Mouse (Mus musculus): ENCODE data around the gene Ptdss2. TPM values are rescaled to one million over a fixed set of nuclear protein-coding genes. Genes with fewer than 3 reads are reported as not detected.

Gene Ptdss2
- total RNA-seq (2015), result 5.8 and 9.2 TPM in 2 replicates
- total RNA-seq (2017), result 5.7 and 5.8 TPM in 2 replicates

DNA sequence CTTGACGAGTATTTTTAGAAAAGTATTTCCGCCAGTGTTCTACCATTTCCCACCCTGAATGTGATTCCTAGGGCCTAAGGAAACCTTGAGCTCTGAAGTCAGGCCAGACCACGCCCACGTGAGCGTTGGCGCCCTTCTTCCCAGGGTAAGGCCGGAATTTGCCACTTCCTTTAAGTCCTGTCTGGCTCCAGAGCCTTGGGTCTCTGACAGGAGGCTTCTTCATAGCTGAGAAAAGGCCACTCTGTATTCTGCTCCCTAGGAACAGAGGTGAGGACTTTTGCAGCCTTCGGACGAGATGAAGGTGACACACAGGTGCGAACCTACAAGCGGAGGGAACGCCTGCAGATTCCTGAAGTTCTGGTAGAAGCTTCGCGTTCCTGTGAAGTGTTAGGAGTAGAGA lies at the start of gene Ptdss2:
Gene Ptdss2, plus strand, starts transcription at position 138 of the 400 bp plus-strand sequence.
- 0 out of 2 replicates have a peak, but pooled peaks have one; percentile 8 for ATAC-seq (replicated peaks; ENCODE audit: poor library complexity)

GRCm38 (mm10) chr7:141073782-141074181 lies 48.4 kb upstream of the Ptdss2 start:
- no peak for ATAC-seq (replicated peaks; ENCODE audit: poor library complexity)

GRCm38 (mm10) chr7:141077841-141078240 lies 44.3 kb upstream of the Ptdss2 start, which contains the start of gene Pkp3:
Pkp3 (plus strand) TSS chr7:141078218.
- ATAC-seq (replicated peaks; ENCODE audit: poor library complexity), result no peak

GRCm38 (mm10) chr7:141078876-141079275 lies 43.3 kb upstream of the Ptdss2 start:
- no peak for ATAC-seq (replicated peaks; ENCODE audit: poor library complexity)

DNA sequence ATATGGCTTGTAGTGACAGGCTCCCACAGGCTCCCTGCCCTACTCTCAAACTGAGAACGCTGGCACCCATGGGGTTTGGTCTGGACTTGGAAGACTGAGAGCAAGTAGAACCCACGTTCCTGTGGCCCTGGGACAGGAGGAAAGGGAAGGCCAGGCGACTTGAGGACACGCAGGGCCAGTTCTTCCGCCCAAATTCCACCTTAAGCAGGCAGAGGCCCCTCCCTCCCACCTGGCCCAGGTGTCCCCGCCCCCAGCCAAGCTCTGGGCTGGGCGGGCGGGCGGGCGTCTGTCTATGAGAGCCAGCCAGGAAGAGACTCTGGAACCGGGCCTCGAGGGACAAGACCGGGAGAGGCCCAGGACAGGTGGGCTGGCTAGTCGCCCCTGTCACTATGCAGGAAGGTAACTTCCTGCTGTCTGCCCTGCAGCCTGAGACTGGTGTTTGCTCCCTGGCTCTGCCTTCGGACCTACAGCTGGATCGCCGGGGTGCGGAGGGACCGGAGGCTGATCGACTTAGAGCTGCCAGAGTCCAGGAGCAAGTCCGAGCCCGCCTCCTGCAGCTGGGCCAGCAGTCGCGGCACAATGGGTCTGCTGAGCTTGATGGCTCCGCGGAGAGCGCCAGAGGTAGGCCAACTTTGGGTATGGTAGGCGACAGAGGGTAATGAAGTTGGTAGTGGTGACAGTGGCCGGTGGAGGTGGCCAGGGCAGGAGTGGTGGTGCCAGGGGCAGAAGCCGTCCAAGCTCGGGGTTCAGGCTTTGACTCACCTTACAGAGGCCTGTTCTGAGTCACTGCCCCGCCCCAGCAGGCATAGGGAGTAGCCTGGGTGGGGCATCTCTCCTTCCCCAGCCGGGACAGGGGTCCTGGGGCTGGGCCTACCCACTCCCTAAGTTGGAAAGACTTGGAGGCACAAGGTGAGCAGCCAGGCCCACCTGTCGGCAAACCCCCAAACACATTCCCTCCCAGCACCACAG lies 42.4 kb upstream of the Ptdss2 start:
- no peak for ATAC-seq (replicated peaks; ENCODE audit: poor library complexity)

DNA sequence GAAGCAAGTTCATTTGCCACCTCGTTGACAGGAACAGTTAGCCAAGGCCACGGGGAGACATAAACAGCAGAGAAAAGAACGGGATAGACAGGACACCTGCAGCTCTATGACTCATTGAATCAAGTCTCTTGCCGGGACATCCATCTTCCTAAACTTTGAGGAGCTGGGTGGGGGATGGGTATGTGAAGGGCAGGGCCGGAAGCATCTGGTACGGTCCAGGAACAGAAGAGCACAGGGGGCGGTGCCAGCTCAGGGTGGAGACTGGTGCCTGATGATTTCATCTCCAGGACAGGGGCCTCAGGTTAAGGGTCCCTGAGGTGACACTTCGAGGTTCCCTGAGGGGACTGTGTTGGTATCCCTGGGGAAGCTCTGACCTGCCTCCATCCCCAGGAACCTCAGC lies 34.3 kb upstream of the Ptdss2 start:
- ATAC-seq (replicated peaks; ENCODE audit: poor library complexity), result peak; percentile 37

- peak; percentile 19 for ATAC-seq (replicated peaks; ENCODE audit: poor library complexity)
These were observed 33.7 kb upstream of the Ptdss2 start for GRCm38 (mm10) chr7:141088473-141088872.

DNA sequence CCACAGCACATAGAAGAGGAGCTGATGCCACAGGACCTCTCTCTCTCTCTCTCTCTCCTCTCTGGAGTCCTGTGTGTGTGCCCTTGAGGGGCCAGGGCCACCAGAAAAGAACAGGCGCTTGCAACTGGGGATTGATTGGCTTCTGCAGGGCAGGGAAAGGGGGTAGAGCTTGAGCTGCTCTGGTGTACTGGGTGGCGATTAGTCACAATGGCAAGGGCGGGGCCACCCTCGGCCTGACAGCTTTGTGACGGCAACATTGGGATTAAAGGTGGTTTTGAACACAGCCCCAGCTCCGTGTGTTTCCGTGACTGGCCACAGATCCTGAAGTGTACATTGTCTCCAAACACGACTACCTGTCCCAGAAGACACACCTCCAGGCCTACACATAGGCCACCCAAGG lies 32.0 kb upstream of the Ptdss2 start:
- ATAC-seq (replicated peaks; ENCODE audit: poor library complexity), result no peak

- peak; percentile 84 for ATAC-seq (replicated peaks; ENCODE audit: poor library complexity)
These were observed 30.0 kb upstream of the Ptdss2 start for GRCm38 (mm10) chr7:141092051-141092735.

GRCm38 (mm10) chr7:141093950-141094349 lies 28.2 kb upstream of the Ptdss2 start:
- ATAC-seq (replicated peaks; ENCODE audit: poor library complexity), result no peak

GRCm38 (mm10) chr7:141094487-141095205 lies 27.5 kb upstream of the Ptdss2 start:
- no peak for ATAC-seq (replicated peaks; ENCODE audit: poor library complexity)

DNA sequence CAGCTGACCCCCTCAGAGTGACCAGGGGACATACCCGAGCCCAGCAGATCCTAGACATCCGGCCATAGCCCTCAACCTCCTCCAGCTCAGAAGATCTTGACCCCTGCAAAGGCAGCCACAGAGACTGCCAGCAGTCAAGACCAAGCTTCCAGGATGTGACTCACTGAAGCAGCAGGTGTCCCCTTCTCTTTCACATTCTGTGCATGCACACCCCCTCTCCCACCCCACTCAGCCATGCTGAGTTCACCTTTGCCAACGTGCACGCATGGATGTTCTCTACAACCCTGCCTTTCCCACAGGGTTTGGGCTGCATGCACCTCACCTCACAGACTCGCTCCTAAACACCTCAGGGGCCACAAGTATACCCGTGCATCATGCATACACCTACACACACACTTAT lies 26.2 kb upstream of the Ptdss2 start:
- no peak for ATAC-seq (replicated peaks; ENCODE audit: poor library complexity)

GRCm38 (mm10) chr7:141096649-141097056 lies 25.5 kb upstream of the Ptdss2 start:
- ATAC-seq (replicated peaks; ENCODE audit: poor library complexity), result peak; percentile 65

GRCm38 (mm10) chr7:141097177-141097576 lies 25.0 kb upstream of the Ptdss2 start:
- no peak for ATAC-seq (replicated peaks; ENCODE audit: poor library complexity)

DNA sequence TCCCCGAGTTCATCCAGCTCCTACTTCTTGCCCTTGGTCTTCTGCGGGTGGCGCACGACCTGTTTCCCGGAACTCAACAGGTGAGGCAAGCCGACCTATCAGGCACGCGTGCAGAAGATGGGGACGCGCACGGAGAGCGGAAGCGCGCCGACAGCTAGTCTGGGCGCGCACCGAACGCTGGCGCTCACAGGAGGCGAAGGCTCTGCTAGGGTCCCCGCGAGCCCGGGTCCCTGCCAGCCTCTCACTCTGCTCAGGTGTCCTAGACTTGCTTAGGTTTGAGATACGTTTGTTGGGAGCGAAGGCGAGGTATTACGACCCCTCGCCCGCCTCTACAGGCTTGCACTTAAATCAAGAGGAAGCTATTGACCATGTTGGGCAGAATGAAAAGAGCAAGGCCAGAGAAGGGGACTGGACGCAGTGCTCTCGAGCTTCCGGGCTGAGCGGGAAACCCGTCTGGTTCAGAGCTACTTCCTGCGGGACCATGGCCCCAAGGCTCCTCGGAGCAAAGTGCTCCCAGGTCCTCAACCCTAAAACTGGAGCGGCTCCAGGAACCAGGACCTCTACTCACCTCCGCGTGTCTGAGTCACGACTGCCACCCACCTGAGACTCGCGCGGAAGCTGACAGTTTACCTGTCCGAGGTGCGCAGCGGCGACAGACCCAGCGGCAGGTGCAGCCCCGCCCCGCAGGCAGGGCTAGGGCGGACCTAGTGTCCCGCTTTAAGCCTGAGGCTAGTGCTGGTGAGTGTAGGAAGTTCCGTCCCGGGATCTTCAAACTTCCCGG lies 22.1 kb upstream of the Ptdss2 start, which contains the start of gene Sigirr:
Gene Sigirr, minus strand, starts transcription at position 662 of the 781 bp plus-strand sequence.
- ATAC-seq (replicated peaks; ENCODE audit: poor library complexity), result peak; percentile 47

DNA sequence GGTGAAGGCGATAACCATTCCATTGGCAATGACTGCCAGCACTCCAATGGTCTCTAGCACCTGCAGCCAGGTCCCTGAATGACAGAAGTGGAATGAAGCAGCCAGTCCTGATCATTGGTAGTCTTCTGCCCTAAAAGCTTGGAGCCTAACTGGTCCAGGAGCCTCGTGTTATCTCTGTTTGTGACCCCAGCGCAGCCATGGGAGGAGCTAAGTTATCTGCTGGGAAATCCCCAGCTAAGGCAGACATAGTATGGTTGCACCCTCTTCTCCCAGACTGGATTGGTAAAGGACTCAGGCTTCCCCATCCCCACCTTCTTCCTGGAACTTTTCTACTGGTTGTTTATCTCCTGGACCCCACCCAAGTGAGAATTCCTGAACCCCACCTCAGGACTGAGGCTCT lies 19.0 kb upstream of the Ptdss2 start:
- ATAC-seq (replicated peaks; ENCODE audit: poor library complexity), result peak; percentile 45

GRCm38 (mm10) chr7:141115874-141116273 lies 6.3 kb upstream of the Ptdss2 start:
- no peak for ATAC-seq (replicated peaks; ENCODE audit: poor library complexity)

- ATAC-seq (replicated peaks; ENCODE audit: poor library complexity), result no peak
These were observed 4.5 kb upstream of the Ptdss2 start, which contains the start of gene Ano9 for GRCm38 (mm10) chr7:141117636-141118035. Ano9 (minus strand) TSS chr7:141117806.

- no peak for ATAC-seq (replicated peaks; ENCODE audit: poor library complexity)
These were observed 2.7 kb upstream of the Ptdss2 start for GRCm38 (mm10) chr7:141119487-141119886.

- ATAC-seq (replicated peaks; ENCODE audit: poor library complexity), result no peak
These were observed 1.6 kb upstream of the Ptdss2 start for GRCm38 (mm10) chr7:141120605-141121004.

Data from megakaryocyte progenitor cell, adult 5-6 weeks (primary cell).